Mouse (Mus musculus) neural tube, embryonic 13.5 days (tissue): ENCODE measurements around the gene Cd2. TPM values are rescaled to one million over a fixed set of nuclear protein-coding genes. Genes with fewer than 3 reads are reported as not detected.
A peak's percentile ranks its signal among the peaks of the same experiment; 100 is the strongest.

Experiments used
- ATAC-seq: fragments of 200-750 bp; cut with Nextera tagmentation; 2 replicates; pipeline ENCODE4 v1.8.0; 2017; ENCODE audit warnings: low read depth, mild to moderate bottlenecking, moderate TSS enrichment, moderate library complexity
- H3K27ac ChIP-seq: fragments of 300-500 bp; sonication (generic); replicated peaks from 2 replicates; pipeline ENCODE4 v1.5.1; 2015; ENCODE audit warnings: moderate library complexity, mild to moderate bottlenecking, inconsistent platforms
- H3K27me3 ChIP-seq: fragments of 300-500 bp; sonication (generic); 2 replicates; pipeline ENCODE4 v1.6.1; 2015; ENCODE audit warnings: mild to moderate bottlenecking, inconsistent platforms
- H3K36me3 ChIP-seq: fragments of 300-500 bp; sonication (generic); 2 replicates; pipeline ENCODE4 v1.6.1; 2015; ENCODE audit warnings: mild to moderate bottlenecking, inconsistent platforms
- H3K4me1 ChIP-seq: fragments of 300-500 bp; sonication (generic); replicated peaks from 2 replicates; pipeline ENCODE4 v1.6.1; 2015; ENCODE audit warnings: inconsistent platforms
- H3K4me2 ChIP-seq: fragments of 300-500 bp; sonication (generic); 2 replicates; pipeline ENCODE4 v1.6.1; 2015; ENCODE audit warnings: inconsistent platforms, mild to moderate bottlenecking, moderate library complexity
- H3K4me3 ChIP-seq: fragments of 300-500 bp; sonication (generic); 2 replicates; pipeline ENCODE4 v1.5.1; 2015; ENCODE audit warnings: mild to moderate bottlenecking, inconsistent platforms
- H3K9ac ChIP-seq: fragments of 300-500 bp; sonication (generic); 2 replicates; pipeline ENCODE4 v1.6.1; 2015; ENCODE audit warnings: moderate library complexity, mild to moderate bottlenecking, inconsistent platforms
- H3K9me3 ChIP-seq: fragments of 300-500 bp; sonication (generic); 2 replicates; pipeline ENCODE4 v1.6.1; 2016; ENCODE audit warnings: inconsistent platforms
- WGBS: fragments of 180-500 bp; shearing (Covaris S2); methylation state at CpG from one replicate; pipeline ENCODE4 v1.1.7; 2015; 5-methylcytosine and 5-hydroxymethylcytosine counted together
- polyA plus RNA-seq: library from polyadenylated mRNA; unstranded; fragments of >200 nt; fragmentation: Nextera tagmentation; extraction: Ambion mirVana; gene quantifications from 2 replicates; pipeline ENCODE4 v1.2.1, GENCODE M21; 2015

Gene Cd2
- polyA plus RNA-seq, 1 experiment from 2014 or later, result 0.28 TPM

DNA sequence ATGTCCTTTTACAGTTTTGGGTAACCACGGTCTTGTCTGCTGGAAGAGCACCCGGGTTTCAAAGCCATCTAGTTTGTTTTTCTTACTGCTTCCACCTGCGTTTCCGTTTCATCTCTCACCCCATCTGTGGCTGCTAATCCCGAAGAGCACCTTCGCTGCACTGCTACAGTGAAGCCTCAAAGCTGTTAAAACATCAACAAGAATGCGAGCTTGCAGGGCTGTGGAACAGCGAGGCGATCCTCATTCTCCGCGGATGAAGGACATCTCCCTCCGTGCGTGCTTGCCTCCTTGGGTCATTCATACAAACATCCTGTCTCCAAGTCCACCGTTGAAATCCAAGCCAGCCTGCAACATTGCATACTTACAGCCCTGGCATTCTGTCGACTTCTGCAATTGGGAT, 51.5 kb downstream of the Cd2 start:
- Histone ChIP-seq H3K27me3 (no peaks in the 10 kb centered on the region), H3K4me3 (no peak overlapping the region), H3K9me3 (no peaks in the 10 kb centered on the region), H3K4me1 (peaks cover 31% of the 10 kb centered on the region), H3K4me2 (no peak overlapping the region), H3K36me3 (no peaks in the 10 kb centered on the region), H3K27ac (peak overlapping the region; percentile 78), H3K9ac (peak overlapping the region; percentile 22; the same call in 1 of the 2 replicates)
- 51% methylated on average over 15 of the region's 15 CpGs for WGBS
- ATAC-seq, result no peak

DNA sequence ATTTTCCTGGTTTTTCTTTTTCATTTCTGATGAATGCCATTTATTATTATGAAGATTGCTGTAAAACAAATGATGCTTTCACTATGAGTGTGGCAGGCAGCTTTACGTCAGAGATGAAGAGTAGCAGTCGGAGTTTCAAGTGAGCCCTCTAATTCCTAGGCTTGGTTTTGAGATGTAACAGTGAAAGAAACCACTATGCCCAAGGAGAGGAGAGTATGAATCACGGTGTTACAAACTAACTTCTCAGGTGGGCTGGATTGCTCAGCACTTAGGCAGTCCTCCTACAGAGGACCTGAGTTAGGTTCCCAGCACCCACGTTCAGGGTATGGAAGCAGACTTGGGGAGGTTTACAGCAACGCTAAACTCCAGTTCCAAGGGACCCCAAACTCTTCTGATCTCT, 52.4 kb downstream of the Cd2 start:
- WGBS, result 90% methylated on average over 5 of the region's 5 CpGs
- Histone ChIP-seq H3K9ac (no peak overlapping the region), H3K9me3 (no peaks in the 10 kb centered on the region), H3K27ac (no peak overlapping the region), H3K4me3 (no peak overlapping the region), H3K36me3 (no peaks in the 10 kb centered on the region), H3K4me1 (peaks cover 31% of the 10 kb centered on the region), H3K27me3 (no peaks in the 10 kb centered on the region), H3K4me2 (no peak overlapping the region)
- no peak for ATAC-seq

DNA sequence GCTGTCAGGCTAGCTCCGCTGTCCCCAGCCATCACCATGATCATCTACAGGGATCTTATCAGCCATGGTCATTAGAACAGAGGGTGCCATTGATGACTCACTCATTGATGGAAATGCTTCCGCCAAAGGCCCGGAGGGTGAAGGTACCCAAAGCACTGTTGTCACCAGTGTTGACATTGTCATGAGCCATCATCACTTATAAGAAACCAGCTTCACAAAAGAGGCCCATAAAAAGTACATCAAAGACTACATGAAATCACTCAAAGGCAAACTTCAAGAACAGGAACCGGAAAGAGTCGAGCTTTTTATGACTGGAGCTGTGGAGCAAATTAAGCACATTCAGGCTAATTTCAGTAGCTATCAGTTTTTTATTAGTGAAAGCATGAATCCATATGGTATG, 54.3 kb downstream of the Cd2 start:
- Histone ChIP-seq H3K9me3 (no peaks in the 10 kb centered on the region), H3K27me3 (no peaks in the 10 kb centered on the region), H3K9ac (no peak overlapping the region), H3K27ac (no peak overlapping the region), H3K4me1 (peaks cover 31% of the 10 kb centered on the region), H3K4me3 (no peak overlapping the region), H3K4me2 (no peak overlapping the region), H3K36me3 (no peaks in the 10 kb centered on the region)
- no peak for ATAC-seq
- 88% methylated on average over 5 of the region's 5 CpGs for WGBS

DNA sequence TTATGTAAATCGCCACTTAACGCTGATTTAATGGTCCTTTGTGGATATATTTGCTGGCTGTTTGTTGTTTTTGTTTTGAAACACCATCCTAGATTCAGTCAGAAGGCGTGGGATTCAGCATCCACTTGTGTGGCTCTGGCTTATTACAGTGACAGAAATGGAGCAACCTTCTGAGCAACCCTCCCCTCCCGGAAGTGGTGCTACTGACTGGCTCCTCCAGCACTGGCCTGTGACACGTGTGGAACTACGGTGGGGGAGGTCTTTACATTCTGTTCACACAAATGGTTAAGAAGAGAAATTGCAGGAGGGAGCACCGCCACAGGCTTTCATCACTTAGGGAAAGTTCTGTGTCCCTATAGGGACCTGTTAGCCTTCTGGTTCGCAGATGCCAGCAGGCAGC, 55.2 kb downstream of the Cd2 start:
- no peak overlapping the region for H3K4me3 ChIP-seq
- ATAC-seq, result 0 out of 2 replicates have a peak, but pooled peaks have one; percentile 15
- H3K27me3 ChIP-seq, result no peaks in the 10 kb centered on the region
- no peak overlapping the region for H3K9ac ChIP-seq
- H3K4me1 ChIP-seq, result peaks cover 27% of the 10 kb centered on the region
- 34% methylated on average over 8 of the region's 8 CpGs for WGBS
- no peak overlapping the region for H3K27ac ChIP-seq
- H3K9me3 ChIP-seq, result no peaks in the 10 kb centered on the region
- H3K4me2 ChIP-seq, result no peak overlapping the region
- no peaks in the 10 kb centered on the region for H3K36me3 ChIP-seq

DNA sequence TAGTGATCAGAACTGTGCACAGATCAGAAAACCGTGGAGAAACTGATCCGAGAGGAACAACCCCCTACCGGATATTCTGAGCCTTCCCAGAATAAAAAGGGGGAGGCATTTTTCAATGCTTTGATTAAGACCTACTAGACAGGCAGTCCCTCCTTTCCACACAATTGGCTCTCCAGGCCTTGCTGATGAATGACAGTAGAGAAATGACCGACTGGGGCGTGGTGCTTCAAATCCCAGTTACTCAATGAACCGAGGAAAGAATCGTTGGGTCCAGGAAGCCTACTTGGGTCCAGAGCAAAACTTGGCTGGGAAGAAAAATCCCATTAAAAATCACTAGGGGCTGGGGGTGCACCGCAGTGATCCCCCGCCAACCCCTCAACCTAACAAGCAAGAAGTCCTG, 57.5 kb downstream of the Cd2 start:
- Histone ChIP-seq H3K4me3 (no peak overlapping the region), H3K9me3 (no peaks in the 10 kb centered on the region)

DNA sequence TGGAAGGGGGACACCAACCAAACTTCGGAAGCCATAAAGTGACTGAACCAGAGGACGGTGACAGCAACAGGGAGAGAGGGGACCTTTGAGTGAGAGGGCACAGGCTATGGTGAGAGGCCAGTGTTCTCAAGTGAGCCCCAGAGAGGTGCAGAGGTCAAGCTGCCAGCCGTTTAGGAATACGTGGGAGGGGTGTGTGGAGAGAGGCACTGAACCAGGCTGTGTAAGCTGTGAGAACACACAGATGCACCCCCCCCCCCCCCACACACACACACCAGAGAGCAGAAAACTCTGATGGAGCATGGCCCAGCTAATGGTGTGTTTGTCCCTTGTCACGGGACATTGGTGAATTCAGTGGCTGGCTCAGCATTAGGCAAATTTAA, 58.2 kb downstream of the Cd2 start:
- H3K27me3 ChIP-seq, result no peaks in the 10 kb centered on the region
- H3K27ac ChIP-seq, result no peak overlapping the region
- no peak overlapping the region for H3K4me2 ChIP-seq
- peaks cover 8% of the 10 kb centered on the region for H3K4me1 ChIP-seq
- no peaks in the 10 kb centered on the region for H3K36me3 ChIP-seq
- 54% methylated on average over 5 of the region's 5 CpGs for WGBS
- no peak overlapping the region for H3K4me3 ChIP-seq
- no peak for ATAC-seq
- H3K9me3 ChIP-seq, result no peaks in the 10 kb centered on the region
- H3K9ac ChIP-seq, result no peak overlapping the region

More for the DNA sequence above, 57.5 kb downstream of the Cd2 start:
- H3K9ac ChIP-seq, result no peak overlapping the region
- H3K36me3 ChIP-seq, result no peaks in the 10 kb centered on the region
- no peak overlapping the region for H3K27ac ChIP-seq
- no peak for ATAC-seq
- H3K27me3 ChIP-seq, result no peaks in the 10 kb centered on the region
- WGBS, result 60% methylated on average over 9 of the region's 9 CpGs
- H3K4me2 ChIP-seq, result no peak overlapping the region
- peaks cover 8% of the 10 kb centered on the region for H3K4me1 ChIP-seq

DNA sequence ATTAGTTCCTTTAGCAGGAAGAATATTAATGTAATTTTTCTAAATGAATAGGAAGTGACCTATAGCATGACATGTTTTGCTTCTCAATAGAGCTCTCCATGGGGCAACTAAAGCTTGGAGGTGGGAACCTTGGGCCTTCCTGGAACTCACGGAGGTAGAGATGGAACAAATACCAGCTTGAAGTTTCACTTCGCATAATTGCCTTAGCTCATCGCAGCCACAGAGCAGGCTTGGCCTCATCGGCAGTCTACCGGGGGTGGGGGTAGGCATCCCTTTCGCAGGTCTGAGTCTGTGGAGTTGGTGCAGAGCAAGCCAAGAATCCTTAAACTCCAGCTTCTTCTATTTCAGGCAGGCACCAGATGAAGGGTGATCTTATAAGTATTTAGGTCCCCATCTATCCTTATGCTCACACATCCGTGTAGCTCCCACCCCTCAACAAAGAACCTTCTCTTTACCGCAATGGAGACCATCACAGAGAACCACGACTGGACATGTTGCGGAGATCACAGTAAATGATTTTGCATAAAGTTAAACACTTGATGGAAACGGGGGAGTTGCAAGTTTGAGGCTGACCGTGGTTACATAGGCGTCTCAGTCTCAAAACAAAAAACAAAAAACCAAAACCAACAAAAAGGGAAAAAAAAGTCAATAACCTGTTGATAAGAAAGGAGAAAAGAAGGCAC, 58.7 kb downstream of the Cd2 start:
- Histone ChIP-seq H3K27ac (no peak overlapping the region), H3K4me3 (no peak overlapping the region), H3K4me2 (no peak overlapping the region), H3K9ac (no peak overlapping the region), H3K27me3 (no peaks in the 10 kb centered on the region), H3K9me3 (no peaks in the 10 kb centered on the region), H3K4me1 (peaks cover 8% of the 10 kb centered on the region), H3K36me3 (no peaks in the 10 kb centered on the region)
- no peak for ATAC-seq
- 89% methylated on average over 13 of the region's 13 CpGs for WGBS

DNA sequence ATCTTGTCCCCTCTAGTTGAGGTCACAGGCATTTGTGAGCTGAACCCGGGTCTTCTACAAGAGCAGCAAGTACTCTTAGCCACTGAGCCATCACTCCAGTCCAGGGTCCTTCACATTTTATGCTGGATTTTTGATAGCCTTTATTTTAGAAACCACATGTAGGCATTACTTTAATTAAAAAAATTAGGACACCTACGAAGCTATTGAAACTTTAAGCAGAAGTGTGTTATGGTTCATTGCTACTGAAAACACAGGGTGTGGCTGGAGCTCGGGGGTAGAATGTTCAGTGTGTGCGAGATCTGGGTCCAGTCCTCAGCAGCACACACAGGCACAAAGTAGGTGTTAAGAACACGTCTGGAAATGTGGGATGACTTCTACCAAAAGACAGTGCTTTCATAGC, 59.7 kb downstream of the Cd2 start:
- WGBS, result 82% methylated on average over 5 of the region's 5 CpGs
- H3K9me3 ChIP-seq, result no peaks in the 10 kb centered on the region
- no peak overlapping the region for H3K4me3 ChIP-seq
- H3K36me3 ChIP-seq, result no peaks in the 10 kb centered on the region
- H3K4me1 ChIP-seq, result peaks cover 8% of the 10 kb centered on the region
- H3K9ac ChIP-seq, result no peak overlapping the region
- no peaks in the 10 kb centered on the region for H3K27me3 ChIP-seq
- no peak for ATAC-seq
- no peak overlapping the region for H3K27ac ChIP-seq
- no peak overlapping the region for H3K4me2 ChIP-seq

Other genes with a start within 250 kb of the Cd2 start
- gene Ptgfrn, start 177.7 kb downstream of the Cd2 start, polyA plus RNA-seq, result 3.2 and 3.5 TPM in 2 replicates
- 76.9 and 80.0 TPM in 2 replicates for gene Igsf3, start 89.1 kb upstream of the Cd2 start, polyA plus RNA-seq